In genomic region chr13:83524159-83524901, GRCm38 (mm10) we compare ENCODE assay signal across 9 mouse cellular contexts. TPM values are rescaled to one million over a fixed set of nuclear protein-coding genes. Genes with fewer than 3 reads are reported as not detected.
A peak's percentile ranks its signal among the peaks of the same experiment; 100 is the strongest.
DNase-seq lines count a peak whose midpoint lies in the region; ATAC-seq lines count a peak whose summit lies in the region.
"Had no signal": no experiment of that assay in that cellular context is flagged by ENCODE, and none has a peak within 500 bp of the region (broad histone marks: within the 10 kb centered on the region; RNA-seq: fewer than 3 reads in every experiment).

No protein-coding gene starts in this region.

- peak overlapping the region; percentile 55 for H3K9ac ChIP-seq in forebrain, embryonic 11.5 days (ENCODE audit: low read length)
- peak overlapping the region; percentile 78 for H3K9ac ChIP-seq in heart, embryonic 15.5 days
- peak overlapping the region; percentile 53 for H3K9ac ChIP-seq in liver, embryonic 16.5 days (ENCODE audit: low read depth, low read length)
- H3K9ac ChIP-seq in neural tube, embryonic 12.5 days = peak overlapping the region; percentile 56

- H3K4me3 ChIP-seq in forebrain, embryonic 11.5 days (ENCODE audit: low read depth, low read length) = peak overlapping the region; percentile 60
- H3K4me3 ChIP-seq in heart, embryonic 15.5 days = peak overlapping the region; percentile 89
- H3K4me3 ChIP-seq in liver, embryonic 16.5 days (ENCODE audit: low read depth, low read length) = peak overlapping the region; percentile 67
- peak overlapping the region; percentile 57 for H3K4me3 ChIP-seq in neural tube, embryonic 12.5 days

- H3K27me3 ChIP-seq in forebrain, embryonic 11.5 days (ENCODE audit: control insufficient read depth, insufficient read depth, low read length) = no peaks in the 10 kb centered on the region
- no peaks in the 10 kb centered on the region for H3K27me3 ChIP-seq in heart, embryonic 15.5 days
- peaks cover 7% of the 10 kb centered on the region; the same call in 1 of the 2 replicates for H3K27me3 ChIP-seq in liver, embryonic 16.5 days (ENCODE audit: control insufficient read depth, insufficient read depth, low read depth, low read length)
- H3K27me3 ChIP-seq in neural tube, embryonic 12.5 days (replicated peaks) = no peaks in the 10 kb centered on the region

- H3K9me3 ChIP-seq in forebrain, embryonic 11.5 days (ENCODE audit: control insufficient read depth, low read length) = no peaks in the 10 kb centered on the region
- H3K9me3 ChIP-seq in heart, embryonic 15.5 days (replicated peaks) = no peaks in the 10 kb centered on the region
- no peaks in the 10 kb centered on the region for H3K9me3 ChIP-seq in liver, embryonic 16.5 days (replicated peaks; ENCODE audit: control insufficient read depth, low read length)
- no peaks in the 10 kb centered on the region for H3K9me3 ChIP-seq in neural tube, embryonic 12.5 days

- no peaks in the 10 kb centered on the region for H3K36me3 ChIP-seq in forebrain, embryonic 11.5 days (ENCODE audit: control insufficient read depth, insufficient read depth, low read length)
- H3K36me3 ChIP-seq in heart, embryonic 15.5 days = no peaks in the 10 kb centered on the region
- no peaks in the 10 kb centered on the region for H3K36me3 ChIP-seq in liver, embryonic 16.5 days (ENCODE audit: control insufficient read depth, insufficient read depth)
- no peaks in the 10 kb centered on the region for H3K36me3 ChIP-seq in neural tube, embryonic 12.5 days

- no peaks in the 10 kb centered on the region for H3K4me1 ChIP-seq in forebrain, embryonic 11.5 days (replicated peaks; ENCODE audit: control insufficient read depth, insufficient read depth, low read length)
- H3K4me1 ChIP-seq in heart, embryonic 15.5 days (replicated peaks) = peaks cover 9% of the 10 kb centered on the region
- H3K4me1 ChIP-seq in liver, embryonic 16.5 days (ENCODE audit: control insufficient read depth, low read depth, low read length) = peaks cover 4% of the 10 kb centered on the region
- H3K4me1 ChIP-seq in neural tube, embryonic 12.5 days = no peaks in the 10 kb centered on the region

- WGBS in forebrain, embryonic 11.5 days = 1% methylated on average over 43 of the region's 43 CpGs
- under 1% methylated on average over 42 of the region's 43 CpGs for WGBS in heart, embryonic 15.5 days
- under 1% methylated on average over 43 of the region's 43 CpGs for WGBS in liver, embryonic 16.5 days (ENCODE audit: insufficient replicate concordance)
- WGBS in neural tube, embryonic 12.5 days = under 1% methylated on average over 43 of the region's 43 CpGs

- ATAC-seq in forebrain, embryonic 11.5 days (replicated peaks; ENCODE audit: low FRiP score) = peak; percentile 78
- peak; percentile 83 for ATAC-seq in heart, embryonic 15.5 days (replicated peaks; ENCODE audit: insufficient number of reproducible peaks, insufficient read depth, low FRiP score, low read depth)
- peak; percentile 74 for ATAC-seq in liver, embryonic 16.5 days (ENCODE audit: low read depth)
- peak; percentile 87 for ATAC-seq in neural tube, embryonic 12.5 days (ENCODE audit: low FRiP score, low read depth)
- ATAC-seq: Patski had no signal

- H3K27ac ChIP-seq in forebrain, embryonic 11.5 days (ENCODE audit: low read depth, low read length) = 0 out of 2 replicates have a peak overlapping the region, but pooled peaks have one; percentile 18
- H3K27ac ChIP-seq in heart, embryonic 15.5 days = peak overlapping the region; percentile 96
- peak overlapping the region; percentile 53; the same call in 1 of the 2 replicates for H3K27ac ChIP-seq in liver, embryonic 16.5 days (ENCODE audit: low read length)
- no peak overlapping the region for H3K27ac ChIP-seq in neural tube, embryonic 12.5 days

- peak overlapping the region; percentile 83 for H3K4me2 ChIP-seq in forebrain, embryonic 11.5 days (ENCODE audit: low read depth, low read length, severe bottlenecking)
- peak overlapping the region; percentile 68 for H3K4me2 ChIP-seq in heart, embryonic 15.5 days
- peak overlapping the region; percentile 75 for H3K4me2 ChIP-seq in liver, embryonic 16.5 days (ENCODE audit: low read depth, low read length)
- peak overlapping the region; percentile 85 for H3K4me2 ChIP-seq in neural tube, embryonic 12.5 days (replicated peaks)

- peak; percentile 89 for DNase-seq in 416B (ENCODE audit: low read depth)
- peak; percentile 80 for DNase-seq in brain, embryonic 18.5 days (ENCODE audit: low read depth, low spot score)
- peak; percentile 84 for DNase-seq in forebrain, embryonic 11.5 days (ENCODE audit: low spot score)
- peak; percentile 74 for DNase-seq in kidney, postnatal 14 days
- peak; percentile 84 for DNase-seq in telencephalon, adult 2 months (ENCODE audit: low read depth, low spot score)

RNA-seq across cellular contexts. Expression of gene Mef2c, which starts 20.5 kb away (rescaled TPM):
- polyA plus RNA-seq in forebrain, embryonic 11.5 days (2014; fragmentation: Nextera tagmentation; extraction: Ambion mirVana) = 18.0 and 19.0 TPM in 2 replicates
- polyA plus RNA-seq in heart, embryonic 15.5 days (2015; fragmentation: Nextera tagmentation; extraction: Ambion mirVana) = 88.9 and 98.0 TPM in 2 replicates
- 11.9 and 13.0 TPM in 2 replicates for polyA plus RNA-seq in liver, embryonic 16.5 days (2015; fragmentation: Nextera tagmentation; extraction: Ambion mirVana)
- polyA plus RNA-seq in neural tube, embryonic 12.5 days (2016; fragmentation: Nextera tagmentation; extraction: Ambion mirVana) = 32.8 and 36.4 TPM in 2 replicates
- polyA plus RNA-seq: Patski had no signal
